Mouse (Mus musculus) lung, embryonic 14.5 days (tissue): Measurements from ENCODE around the gene Rngtt. TPM values are rescaled to one million over a fixed set of nuclear protein-coding genes. Genes with fewer than 3 reads are reported as not detected.
"Not testable (repeated sequence)": the region's sequence is repeated elsewhere in the genome, so short reads cannot be mapped to it uniquely, and the experiment has no call there.

Experiments
- ATAC-seq: fragments of 200-750 bp; cut with Nextera tagmentation; 2 replicates; pipeline ENCODE4 v1.8.0; 2017; ENCODE audit warnings: mild to moderate bottlenecking, moderate TSS enrichment, moderate library complexity; ENCODE audit not compliant: insufficient read depth
- DNase-seq: peaks from one replicate; pipeline ENCODE4 v3.0.0-alpha.2; 2015
- H3K27ac ChIP-seq: fragments of 300-500 bp; sonication (generic); 2 replicates; pipeline ENCODE4 v1.5.1; 2014; ENCODE audit warnings: low read depth, mild to moderate bottlenecking, moderate library complexity
- H3K27me3 ChIP-seq: fragments of 300-500 bp; sonication (generic); 2 replicates; pipeline ENCODE4 v1.6.1; 2014; ENCODE audit warnings: low read length, control low read depth; ENCODE audit not compliant: insufficient read depth
- H3K36me3 ChIP-seq: fragments of 300-500 bp; sonication (generic); 2 replicates; pipeline ENCODE4 v1.6.1; 2014; ENCODE audit warnings: control low read depth; ENCODE audit not compliant: insufficient read depth
- H3K4me1 ChIP-seq: fragments of 300-500 bp; sonication (generic); 2 replicates; pipeline ENCODE4 v1.6.1; 2014; ENCODE audit warnings: antibody characterized with exemption, control low read depth; ENCODE audit not compliant: insufficient read depth
- H3K4me2 ChIP-seq: fragments of 300-500 bp; sonication (generic); 2 replicates; pipeline ENCODE4 v1.6.1; 2014; ENCODE audit warnings: mild to moderate bottlenecking
- H3K4me3 ChIP-seq: fragments of 300-500 bp; sonication (generic); 2 replicates; pipeline ENCODE4 v1.5.1; 2014; ENCODE audit warnings: low read depth, low read length
- H3K9ac ChIP-seq: fragments of 300-500 bp; sonication (generic); 2 replicates; pipeline ENCODE4 v1.6.1; 2014
- H3K9me3 ChIP-seq: fragments of 300-500 bp; sonication (generic); 2 replicates; pipeline ENCODE4 v1.6.1; 2016; ENCODE audit warnings: low read depth, low read length, control low read depth
- CTCF ChIP-seq: IDR thresholded peaks from 2 replicates; pipeline ENCODE4 v1.5.1; 2016; ENCODE audit warnings: antibody characterized with exemption, low read depth
- WGBS: fragments of 180-500 bp; shearing (Covaris S2); extraction: QIAGEN DNeasy Blood & Tissue Kit; methylation state at CpG from one replicate; pipeline ENCODE4 v1.1.7; 2014; 5-methylcytosine and 5-hydroxymethylcytosine counted together
- polyA plus RNA-seq: library from polyadenylated mRNA; unstranded; fragments of >200 nt; fragmentation: Nextera tagmentation; extraction: Ambion mirVana; gene quantifications from 2 replicates; pipeline ENCODE4 v1.2.1, GENCODE M21; 2014

Rngtt gene
- polyA plus RNA-seq, 1 experiment from 2014 or later: 27.4 TPM

- Histone ChIP-seq H3K27ac (no peak overlapping the region), H3K4me2 (0 out of 2 replicates have a peak overlapping the region, but pooled peaks have one; percentile 24), H3K9me3 (no peaks in the 10 kb centered on the region), H3K27me3 (no peaks in the 10 kb centered on the region), H3K4me1 (no peaks in the 10 kb centered on the region), H3K9ac (no peak overlapping the region), H3K36me3 (no peaks in the 10 kb centered on the region), H3K4me3 (no peak overlapping the region)
- DNase-seq: peak; percentile 93
- WGBS: 19% methylated on average over 16 of the region's 16 CpGs
- no peak for ATAC-seq
- TF ChIP-seq CTCF: peak; percentile 85
Measured at GRCm38 (mm10) chr4:33292409-33293370, 17.4 kb upstream of the Rngtt start.

- H3K4me1 ChIP-seq, H3K36me3 ChIP-seq, DNase-seq, H3K4me3 ChIP-seq, H3K4me2 ChIP-seq, H3K9me3 ChIP-seq, ATAC-seq, H3K27ac ChIP-seq, H3K27me3 ChIP-seq, H3K9ac ChIP-seq: not testable (repeated sequence)
- 92% methylated on average over 6 of the region's 6 CpGs for WGBS
Measured at GRCm38 (mm10) chr4:33300891-33301665, 9.0 kb upstream of the Rngtt start.

GRCm38 (mm10) chr4:33303057-33303456 is 7.1 kb upstream of the Rngtt start:
- 88% methylated on average over 1 of the region's 1 CpGs for WGBS
- no peaks in the 10 kb centered on the region for H3K27me3 ChIP-seq
- H3K4me1 ChIP-seq: no peaks in the 10 kb centered on the region
- no peaks in the 10 kb centered on the region for H3K36me3 ChIP-seq
- H3K4me3 ChIP-seq: no peak overlapping the region
- TF ChIP-seq CTCF: 0 out of 2 replicates have a peak, but pooled peaks have one; percentile 3
- no peak overlapping the region for H3K4me2 ChIP-seq
- H3K9me3 ChIP-seq: no peaks in the 10 kb centered on the region
- no peak overlapping the region for H3K9ac ChIP-seq
- DNase-seq (no peak), ATAC-seq (no peak)
- no peak overlapping the region for H3K27ac ChIP-seq

- ATAC-seq: no peak
Measured at GRCm38 (mm10) chr4:33307146-33307545, 3.0 kb upstream of the Rngtt start.

GRCm38 (mm10) chr4:33310840-33311437 is 828 bp downstream of the Rngtt start:
- TF ChIP-seq CTCF: no peak
- H3K27me3 ChIP-seq: no peaks in the 10 kb centered on the region
- no peaks in the 10 kb centered on the region for H3K9me3 ChIP-seq
- H3K36me3 ChIP-seq: 0 out of 2 replicates have a peak, but pooled peaks cover 6% of the 10 kb centered on the region
- H3K9ac ChIP-seq: peak overlapping the region; percentile 80
- ATAC-seq (peak; percentile 1; the same call in 1 of the 2 replicates), DNase-seq (no peak)
- no peaks in the 10 kb centered on the region for H3K4me1 ChIP-seq
- H3K4me3 ChIP-seq: peak overlapping the region; percentile 77
- 14% methylated on average over 12 of the region's 12 CpGs for WGBS
- peak overlapping the region; percentile 84 for H3K4me2 ChIP-seq
- H3K27ac ChIP-seq: no peak overlapping the region

More at GRCm38 (mm10) chr4:33307146-33307545, 3.0 kb upstream of the Rngtt start:
- H3K27me3 ChIP-seq: no peaks in the 10 kb centered on the region
- H3K9me3 ChIP-seq: no peaks in the 10 kb centered on the region
- H3K4me2 ChIP-seq: no peak overlapping the region
- H3K4me1 ChIP-seq: no peaks in the 10 kb centered on the region
- WGBS: 56% methylated on average over 4 of the region's 4 CpGs
- no peak overlapping the region for H3K4me3 ChIP-seq
- TF ChIP-seq CTCF: no peak
- no peak for DNase-seq
- H3K36me3 ChIP-seq: 0 out of 2 replicates have a peak, but pooled peaks cover 4% of the 10 kb centered on the region
- no peak overlapping the region for H3K27ac ChIP-seq
- H3K9ac ChIP-seq: no peak overlapping the region

GRCm38 (mm10) chr4:33314150-33314549 is 4.0 kb downstream of the Rngtt start:
- not testable (repeated sequence) for H3K9ac ChIP-seq, H3K4me2 ChIP-seq
- 99% methylated on average over 6 of the region's 8 CpGs for WGBS

More at GRCm38 (mm10) chr4:33314150-33314549, 4.0 kb downstream of the Rngtt start:
- not testable (repeated sequence) for H3K27ac ChIP-seq, DNase-seq, H3K9me3 ChIP-seq, H3K27me3 ChIP-seq, H3K4me1 ChIP-seq, ATAC-seq, H3K4me3 ChIP-seq, H3K36me3 ChIP-seq
